Mouse (Mus musculus): ENCODE data around the gene Eml3. TPM values are rescaled to one million over a fixed set of nuclear protein-coding genes. Genes with fewer than 3 reads are reported as not detected.
A peak's percentile ranks its signal among the peaks of the same experiment; 100 is the strongest.

The Eml3 gene
- total RNA-seq, 2 experiments from 2014 or later: 5.7 to 7.6 TPM

DNA sequence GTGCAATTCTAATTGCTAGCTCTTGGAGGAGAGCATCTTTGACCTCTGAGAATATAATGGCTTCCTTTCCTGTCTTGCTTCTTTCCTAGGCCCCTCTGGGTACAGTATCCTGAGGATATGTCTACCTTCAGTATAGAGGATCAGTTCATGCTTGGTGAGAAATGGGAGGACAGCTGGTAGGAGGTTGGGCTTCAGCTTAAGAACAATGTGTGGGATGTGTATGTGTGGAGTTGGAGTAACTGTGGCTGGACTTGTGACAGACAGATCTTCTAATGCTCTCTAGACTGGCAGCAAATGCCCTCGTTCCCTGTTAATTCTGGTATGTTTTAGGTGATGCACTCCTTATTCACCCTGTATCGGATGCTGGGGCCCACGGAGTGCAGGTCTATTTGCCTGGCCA lies 15.1 kb upstream of the Eml3 start:
- DNase-seq: no peak

DNA sequence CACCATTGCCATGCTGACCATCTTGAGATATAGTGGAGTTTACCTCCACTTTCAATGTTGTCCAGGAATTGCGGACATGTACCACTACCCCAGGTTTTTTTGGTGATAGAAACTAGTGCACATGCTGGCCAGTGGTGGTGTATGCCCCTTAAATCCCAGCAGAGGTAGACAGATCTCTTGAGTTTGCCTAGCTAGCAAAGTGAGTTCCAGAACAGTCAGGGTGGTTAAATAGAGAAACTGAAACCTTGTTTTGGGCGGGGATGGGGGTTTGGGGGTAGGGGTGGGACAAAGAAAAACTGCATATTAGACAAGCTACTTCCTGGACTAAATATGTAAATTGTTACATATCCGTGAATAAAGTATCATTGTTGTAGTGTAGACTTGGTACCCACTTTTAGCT lies 10.4 kb upstream of the Eml3 start:
- DNase-seq: no peak

DNA sequence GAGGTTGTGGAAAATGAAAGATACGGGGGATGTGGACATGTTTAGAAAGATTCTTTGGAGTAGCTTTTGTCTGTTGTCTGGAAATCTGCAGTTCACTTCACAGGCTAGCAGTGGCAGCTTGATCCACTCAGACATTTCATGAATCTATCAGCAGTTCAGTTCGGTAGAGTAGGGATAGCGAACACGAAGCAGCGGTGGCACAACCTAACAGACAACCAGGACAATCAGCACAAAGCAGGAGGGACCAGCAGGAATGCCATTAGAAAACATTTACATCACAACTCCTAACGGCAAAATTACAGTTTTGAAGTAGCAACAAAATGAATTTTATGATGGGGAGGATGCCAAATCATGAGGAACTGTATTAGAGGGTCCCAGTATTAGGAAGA lies 9.7 kb upstream of the Eml3 start:
- no peak for DNase-seq

DNA sequence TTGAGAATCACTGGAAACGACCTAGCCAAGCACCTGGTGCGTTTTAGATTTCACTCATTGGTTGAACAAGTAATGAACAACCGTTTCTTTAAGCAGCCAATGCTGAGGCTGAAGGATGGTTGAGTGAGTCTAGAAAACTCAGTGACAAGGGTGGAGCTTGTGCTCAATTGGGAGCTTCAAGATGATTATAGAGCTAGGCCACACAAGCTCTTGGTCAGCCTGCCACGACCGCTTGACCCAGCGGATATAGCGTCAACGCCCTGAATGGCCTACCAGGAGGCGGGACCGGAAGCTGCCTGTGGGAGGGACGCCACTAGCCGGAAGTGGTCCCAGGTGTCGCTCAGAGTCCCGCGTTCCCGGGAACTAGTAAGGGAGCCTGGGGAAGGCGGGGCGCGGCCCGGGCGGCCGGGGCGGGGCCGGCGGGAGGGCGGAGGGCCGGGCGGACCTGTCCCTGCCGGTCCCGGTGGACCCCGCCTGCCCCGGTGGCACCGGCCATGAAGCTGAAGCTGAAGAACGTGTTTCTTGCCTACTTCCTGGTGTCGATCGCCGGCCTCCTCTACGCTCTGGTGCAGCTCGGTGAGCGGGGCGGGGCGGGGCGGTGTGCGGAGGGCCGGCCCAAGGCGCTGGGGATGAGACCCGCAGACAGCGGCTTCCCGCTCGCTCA lies 9.1 kb upstream of the Eml3 start, which contains the start of gene B3gat3:
Gene B3gat3, plus strand, starts transcription at position 302 of the 664 bp plus-strand sequence.
- DNase-seq: peak; percentile 98

DNA sequence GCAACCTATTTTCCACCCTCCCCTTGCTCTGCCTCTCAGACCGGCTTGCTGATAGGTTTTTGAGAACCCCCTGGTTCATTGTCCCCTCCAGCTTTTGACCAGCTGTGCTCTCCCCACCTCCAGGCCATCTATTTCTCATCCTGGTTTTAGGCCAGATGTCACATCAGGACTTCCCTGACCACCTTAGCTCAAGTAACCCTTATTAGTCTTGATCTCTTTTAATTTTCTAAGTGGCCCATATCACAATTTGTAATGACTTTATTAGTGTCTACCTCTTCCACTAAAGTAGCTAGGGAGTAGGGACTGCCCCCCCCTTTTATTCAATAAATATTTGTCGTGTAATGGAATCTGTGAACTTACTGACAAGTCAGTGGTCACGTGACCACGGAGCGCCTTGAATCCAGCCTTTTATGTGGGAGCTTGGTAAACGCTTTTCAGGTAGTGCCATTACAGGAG lies 8.5 kb upstream of the Eml3 start:
- DNase-seq: peak; percentile 31 to 38

DNA sequence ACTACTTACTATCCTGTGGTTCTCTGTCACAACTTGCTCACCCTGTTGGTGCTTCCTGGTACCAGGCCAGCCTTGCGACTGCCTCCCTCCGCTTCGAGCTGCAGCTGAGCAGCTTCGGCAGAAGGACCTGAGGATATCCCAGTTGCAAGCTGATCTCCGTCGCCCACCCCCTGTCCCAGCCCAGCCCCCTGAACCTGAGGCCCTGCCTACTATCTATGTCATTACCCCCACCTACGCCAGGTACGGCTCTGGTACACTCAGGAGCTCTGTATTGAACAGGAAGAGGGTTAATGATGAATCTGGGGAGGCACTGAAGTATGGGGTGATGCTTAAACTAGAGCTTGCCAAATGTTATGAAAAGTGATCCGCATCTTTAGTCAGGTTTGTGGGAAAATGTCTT lies 7.6 kb upstream of the Eml3 start:
- no peak for DNase-seq

DNA sequence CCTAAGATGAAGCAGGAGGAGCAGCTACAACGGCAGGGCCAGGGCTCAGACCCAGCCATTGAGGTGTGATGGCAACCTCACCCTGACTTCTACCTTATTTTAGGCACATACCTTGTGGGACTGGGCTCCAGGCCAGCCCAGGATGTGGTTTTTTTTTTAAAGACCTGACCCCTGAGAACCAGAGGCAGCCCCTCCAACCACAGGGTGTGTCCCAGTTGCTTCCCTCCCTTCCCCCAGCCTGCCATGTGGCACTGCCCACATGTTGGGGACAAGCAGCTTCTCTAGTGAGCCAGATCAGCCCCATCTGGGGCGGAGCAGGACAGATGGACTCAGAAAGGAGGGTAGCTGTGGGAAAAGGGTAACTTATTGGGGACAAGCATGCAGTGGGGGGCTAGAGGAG lies 2.6 kb upstream of the Eml3 start:
- DNase-seq: no peak

DNA sequence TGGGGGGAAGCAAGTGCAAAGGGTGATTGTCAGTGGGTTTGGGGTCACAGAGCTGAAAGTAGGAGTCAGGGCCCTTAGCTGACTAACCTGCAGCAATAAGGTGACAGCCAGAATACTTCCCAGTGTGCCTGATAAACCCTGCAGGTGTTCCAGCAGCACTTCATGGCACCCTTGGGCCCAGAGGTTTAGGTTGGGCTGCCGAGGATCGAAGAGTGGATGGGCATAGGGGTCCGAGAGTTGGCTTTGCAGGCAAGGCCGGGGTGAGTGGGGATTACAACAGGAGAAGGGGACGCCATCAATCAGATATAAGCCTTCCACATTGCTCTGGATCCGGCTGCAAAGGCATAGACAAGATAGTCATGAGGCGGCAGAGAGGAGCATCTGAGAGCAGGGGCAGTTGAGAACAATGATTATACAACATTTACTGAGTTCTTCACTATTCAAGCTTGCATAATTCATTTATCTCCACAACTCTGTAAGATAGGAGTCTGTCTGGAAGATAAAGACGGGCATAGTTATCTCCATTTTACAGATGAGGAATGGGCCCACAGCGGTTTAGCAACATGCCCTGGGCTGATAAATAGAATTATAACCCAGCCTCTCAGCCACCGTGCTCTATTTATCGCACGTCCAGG lies 1.3 kb upstream of the Eml3 start:
- DNase-seq: no peak

DNA sequence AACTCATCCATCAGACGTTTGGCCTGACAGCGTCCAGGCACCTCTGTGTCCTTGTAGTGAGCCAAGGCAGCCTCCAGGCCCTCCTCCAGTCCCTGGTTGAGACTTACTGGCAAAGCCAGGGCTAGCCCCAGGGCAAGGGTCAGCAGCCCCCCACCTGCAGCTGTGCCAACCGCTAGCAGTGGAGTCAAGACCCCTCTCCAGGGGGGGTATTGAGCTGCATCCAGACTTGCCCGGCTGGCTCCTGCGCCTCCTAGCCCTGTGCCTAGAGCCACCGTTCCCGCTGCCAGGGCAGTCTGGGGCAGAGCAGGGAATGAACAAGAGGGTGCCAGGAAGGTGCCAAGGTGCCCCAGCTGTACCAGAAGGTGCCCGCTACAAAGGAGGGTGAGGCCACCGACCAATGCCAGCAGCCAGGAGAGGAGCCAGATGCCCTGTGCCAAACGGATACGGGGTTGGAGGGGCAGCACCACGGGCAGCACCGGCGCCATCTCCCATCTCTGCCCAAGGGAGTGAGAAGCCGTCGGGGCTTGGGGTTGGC lies 596 bp upstream of the Eml3 start:
- no peak for DNase-seq

DNA sequence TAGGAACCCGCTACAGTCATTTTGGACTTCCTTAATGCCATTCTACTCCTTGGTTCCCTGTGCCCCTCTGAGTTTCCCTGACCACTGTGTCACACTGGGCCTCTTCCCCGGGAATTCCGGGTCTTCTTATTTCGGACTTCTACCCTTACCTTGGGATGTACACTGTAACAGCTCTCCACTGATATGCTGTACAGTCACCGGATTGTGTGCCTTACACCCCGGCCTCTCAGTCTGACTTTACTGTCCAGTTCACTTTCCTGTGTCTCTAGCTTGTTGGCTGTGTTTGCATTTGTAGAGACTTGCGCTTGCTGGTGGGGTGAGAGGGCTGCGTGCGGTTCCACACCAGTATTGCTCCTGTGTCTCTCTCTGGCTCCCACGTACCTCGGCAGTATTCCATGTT lies 765 bp downstream of the Eml3 start:
- DNase-seq: no peak

DNA sequence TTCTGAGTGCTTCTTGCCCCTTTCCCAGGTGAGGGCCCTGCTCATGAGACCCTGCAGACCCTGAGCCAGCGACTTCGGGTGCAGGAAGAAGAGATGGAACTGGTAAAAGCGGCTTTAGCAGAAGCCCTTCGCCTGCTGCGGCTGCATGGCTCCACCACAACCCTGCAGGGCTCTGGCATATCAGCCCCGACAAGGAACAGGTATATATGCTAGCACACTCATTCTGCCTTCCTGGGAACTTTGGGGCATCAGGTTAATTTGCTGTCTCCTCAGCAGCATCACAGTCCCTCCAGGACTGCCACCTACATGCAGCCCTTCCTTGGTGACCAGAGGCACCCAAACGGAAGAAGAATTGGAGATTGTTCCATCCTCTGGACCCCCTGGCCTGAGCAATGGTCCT lies 1.4 kb downstream of the Eml3 start:
- DNase-seq: no peak

DNA sequence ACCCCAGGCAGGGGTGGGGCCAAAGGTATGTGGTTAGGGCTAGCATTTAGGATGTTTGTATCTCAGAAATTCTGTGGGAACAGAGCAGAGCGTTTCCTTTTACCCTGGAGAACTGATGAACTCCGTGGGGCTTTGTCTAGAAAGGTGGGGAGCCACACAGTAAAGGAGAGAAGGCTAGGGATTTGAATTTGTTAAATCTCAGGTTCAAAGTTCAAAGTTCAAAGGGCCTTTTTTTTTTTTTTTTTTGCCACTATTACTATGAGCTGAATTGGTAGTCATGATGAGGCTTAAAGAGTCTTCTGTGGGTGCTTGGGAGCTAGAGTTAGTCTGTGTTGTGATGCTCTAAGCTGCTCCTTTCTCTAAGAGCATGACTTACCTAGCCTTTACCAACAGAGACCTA lies 7.4 kb downstream of the Eml3 start:
- no peak for DNase-seq

DNA sequence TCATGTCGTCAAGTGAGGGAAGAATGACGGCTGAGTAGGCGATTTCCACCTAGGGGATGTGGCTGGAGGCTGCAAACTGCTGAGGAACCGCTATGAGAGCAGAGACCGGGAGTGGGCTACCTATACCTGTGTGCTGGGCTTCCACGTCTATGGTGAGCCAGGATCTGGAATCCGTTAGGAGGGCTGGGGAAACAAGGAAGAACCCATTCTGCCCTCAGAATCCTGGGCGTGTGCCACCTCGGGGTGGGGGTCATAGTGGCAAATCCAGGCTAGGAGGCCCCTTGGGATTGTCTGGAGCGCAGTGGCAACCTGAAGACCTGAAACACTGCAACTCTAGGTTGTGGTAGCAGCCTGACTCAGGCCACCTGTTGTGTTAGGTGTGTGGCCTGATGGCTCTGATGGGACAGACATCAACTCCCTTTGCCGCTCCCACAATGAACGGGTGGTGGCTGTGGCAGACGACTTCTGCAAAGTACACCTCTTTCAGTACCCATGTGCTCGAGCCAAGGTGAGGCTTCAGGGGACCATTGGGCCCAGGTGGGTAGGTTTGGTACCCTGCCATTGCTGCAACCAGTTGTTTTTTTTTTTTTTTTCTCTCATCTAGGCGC lies 11.3 kb downstream of the Eml3 start:
- no peak for DNase-seq

DNA sequence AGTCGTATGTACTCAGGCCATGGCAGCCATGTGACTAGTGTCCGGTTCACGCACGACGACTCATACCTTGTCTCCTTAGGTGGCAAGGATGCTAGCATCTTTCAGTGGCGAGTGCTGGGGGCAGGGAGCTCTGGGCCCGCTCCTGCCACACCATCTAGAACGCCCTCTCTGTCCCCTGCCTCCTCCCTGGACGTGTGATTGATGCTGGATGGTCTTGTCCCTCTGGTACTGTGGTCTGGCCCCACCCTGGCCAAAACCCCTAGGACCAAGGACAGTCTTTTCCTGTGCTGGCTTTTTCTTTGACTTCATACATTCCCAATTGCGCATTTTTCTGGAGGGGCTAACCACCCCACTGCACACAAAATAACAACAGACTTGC lies 11.8 kb downstream of the Eml3 start:
- DNase-seq: no peak

DNA sequence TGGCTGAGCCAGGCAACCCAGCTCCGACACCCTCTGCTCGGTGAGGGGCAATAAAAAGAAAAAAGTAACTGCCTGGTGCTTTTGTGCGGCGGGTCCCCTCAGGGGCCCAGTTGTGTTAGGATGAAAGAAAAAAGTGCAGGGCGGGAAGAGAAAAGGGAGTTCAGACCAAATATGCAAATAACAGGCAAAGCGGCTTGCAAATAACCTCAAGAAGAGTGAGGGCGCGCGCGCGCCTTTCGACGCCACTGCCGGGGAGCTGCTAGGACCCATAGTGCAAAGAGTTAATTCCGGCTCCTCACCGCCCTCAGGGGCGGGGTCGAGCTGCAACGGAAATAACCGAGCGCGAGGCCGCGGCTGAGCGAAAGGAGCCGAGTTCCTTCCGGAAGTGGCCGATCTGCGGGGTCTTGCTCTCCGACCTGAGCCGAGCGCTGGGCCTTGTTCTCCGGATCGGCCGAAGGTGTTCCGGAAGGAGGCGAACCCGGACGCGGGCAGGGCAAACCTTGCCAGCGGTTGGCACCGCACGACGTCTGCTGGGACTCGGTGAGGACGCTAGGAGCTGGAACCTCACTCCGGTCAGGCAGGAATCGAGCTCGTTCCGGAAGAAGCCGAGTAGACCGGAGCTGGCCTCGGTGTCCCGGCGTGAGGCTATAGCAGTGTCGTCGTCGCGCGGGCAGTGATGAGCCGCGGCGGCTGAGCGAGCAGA lies 12.3 kb downstream of the Eml3 start, which contains the start of gene Mta2:
Gene Mta2, plus strand, starts transcription at position 361 of the 703 bp plus-strand sequence.
- DNase-seq: peak; percentile 96 to 97

DNA sequence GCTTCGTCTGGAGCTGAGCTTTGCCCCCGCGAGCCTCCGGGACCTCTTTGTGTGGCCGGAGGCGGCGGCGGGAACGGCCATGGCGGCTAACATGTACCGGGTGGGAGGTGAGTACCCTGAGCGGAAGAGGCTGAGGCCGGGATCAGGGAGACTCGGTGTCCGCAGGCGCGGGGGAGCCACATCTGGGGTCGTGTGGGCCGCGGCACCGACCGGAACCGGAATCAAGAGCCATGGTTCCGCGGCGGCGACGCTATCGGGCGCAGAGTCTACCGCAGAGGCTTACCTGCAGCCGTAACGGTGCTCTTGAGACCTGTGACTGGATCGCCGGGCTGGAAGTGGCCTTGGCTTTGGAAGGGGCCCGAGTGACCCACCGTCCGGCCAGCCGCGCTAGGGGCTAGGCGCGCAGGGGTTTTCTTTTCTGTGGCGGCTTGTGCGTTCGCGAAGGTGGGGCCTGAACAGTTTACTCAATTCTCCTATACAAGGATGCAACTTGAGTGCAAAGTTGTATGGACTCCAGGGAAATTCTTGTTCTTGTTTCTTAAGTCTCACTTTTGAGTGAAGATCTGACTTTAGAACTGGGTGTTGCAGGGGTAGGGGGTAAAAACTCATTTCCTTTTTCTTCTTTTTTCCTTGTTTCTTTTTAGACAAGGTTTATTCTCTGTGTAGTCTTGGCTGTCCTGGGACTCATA lies 13.1 kb downstream of the Eml3 start:
- peak in 1 of 2 experiments; percentile 66 for DNase-seq

DNA sequence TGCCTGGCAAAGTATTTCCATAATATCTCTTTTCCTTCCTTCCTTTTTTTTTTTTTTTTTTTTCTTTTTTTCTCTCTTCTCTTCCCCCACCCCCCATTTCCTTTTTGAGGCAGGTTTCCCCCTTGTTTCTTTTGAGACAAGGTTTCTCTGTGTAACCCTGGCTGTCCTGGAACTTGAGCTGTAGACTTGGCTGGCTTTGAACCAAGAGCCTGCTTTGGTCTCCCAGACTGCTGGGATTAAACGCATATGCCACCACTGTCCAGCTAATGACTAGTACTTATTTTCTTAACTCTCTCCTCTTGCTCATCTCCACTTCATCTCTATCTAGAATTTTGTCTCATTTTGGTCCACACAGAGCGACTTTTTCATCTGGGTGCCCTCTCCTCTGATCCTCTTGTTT lies 13.7 kb downstream of the Eml3 start:
- DNase-seq: no peak

DNA sequence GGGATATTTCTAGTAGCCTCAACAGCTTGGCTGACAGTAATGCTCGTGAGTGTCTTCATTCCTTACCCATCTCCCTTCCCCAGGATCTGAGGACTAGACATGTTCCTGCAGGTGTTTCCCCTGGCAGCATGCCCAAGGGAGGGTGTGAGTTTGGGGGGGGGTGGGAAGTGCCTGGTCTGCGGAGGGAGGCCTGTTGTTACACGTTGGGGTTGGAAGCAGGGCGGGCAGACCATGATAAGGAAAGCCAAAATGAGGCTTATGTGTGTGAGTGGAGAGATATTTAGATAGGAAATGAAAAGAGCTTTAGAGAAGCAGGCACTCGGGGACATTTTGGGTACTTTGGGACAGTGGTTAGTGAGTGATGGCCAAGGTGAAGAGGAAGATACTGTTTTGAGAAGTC lies 14.7 kb downstream of the Eml3 start:
- DNase-seq: no peak

DNA sequence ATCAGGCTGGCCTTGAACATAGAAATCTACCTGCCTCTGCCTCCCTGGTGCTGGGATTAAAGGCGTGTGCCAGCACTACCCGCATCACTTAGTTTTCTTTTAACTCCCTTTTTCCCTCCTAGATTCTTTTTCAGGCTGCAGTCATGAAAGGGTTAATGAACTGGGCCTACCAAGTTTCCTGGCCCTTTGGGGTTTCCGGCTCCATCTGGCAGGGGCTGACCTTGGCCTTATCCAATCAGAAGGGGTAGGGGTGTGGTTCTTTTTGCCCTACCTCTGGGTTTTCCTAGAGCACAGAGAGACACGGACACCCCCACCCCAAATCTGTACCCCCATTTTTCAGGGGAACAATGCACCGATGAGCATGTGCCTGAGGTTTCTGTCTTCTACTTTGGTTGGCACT lies 15.4 kb downstream of the Eml3 start:
- peak; percentile 69 for DNase-seq

DNA sequence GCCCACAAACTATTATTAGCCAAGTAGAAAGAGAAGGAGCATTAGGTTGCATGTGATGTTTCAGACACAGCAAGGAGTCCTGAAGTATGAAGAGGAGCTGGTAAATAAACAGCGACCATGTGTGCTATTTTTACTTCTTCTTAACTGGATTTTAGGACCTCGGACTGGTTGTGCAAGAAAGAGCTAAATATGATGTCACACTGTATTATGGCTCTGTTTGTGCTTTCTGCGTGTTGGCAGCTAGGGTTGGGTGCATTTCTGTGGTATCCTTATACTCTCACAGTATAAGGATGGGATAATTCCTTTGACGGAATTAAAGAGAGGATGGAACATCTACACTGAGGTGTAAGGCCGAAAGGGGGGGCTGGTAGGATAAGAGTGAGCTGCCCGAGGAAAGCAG lies 15.9 kb downstream of the Eml3 start:
- no peak for DNase-seq

DNA sequence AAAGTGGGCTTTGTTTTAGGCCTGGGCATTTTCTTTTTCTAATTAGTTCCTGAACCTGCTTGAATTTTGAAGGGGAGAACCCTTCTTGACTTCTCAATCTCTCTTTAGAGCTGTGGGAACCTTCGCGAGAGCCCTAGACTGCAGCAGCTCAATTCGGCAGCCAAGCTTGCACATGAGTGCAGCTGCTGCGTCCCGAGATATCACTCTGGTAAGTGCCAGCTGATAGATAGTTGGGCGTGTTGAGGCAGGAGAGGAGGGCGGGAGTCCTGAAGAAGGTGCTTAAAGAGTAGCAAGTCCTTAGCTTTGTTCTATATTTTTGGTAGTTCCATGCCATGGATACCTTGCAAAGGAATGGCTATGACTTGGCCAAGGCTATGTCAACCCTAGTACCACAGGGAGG lies 17.6 kb downstream of the Eml3 start:
- no peak for DNase-seq

DNA sequence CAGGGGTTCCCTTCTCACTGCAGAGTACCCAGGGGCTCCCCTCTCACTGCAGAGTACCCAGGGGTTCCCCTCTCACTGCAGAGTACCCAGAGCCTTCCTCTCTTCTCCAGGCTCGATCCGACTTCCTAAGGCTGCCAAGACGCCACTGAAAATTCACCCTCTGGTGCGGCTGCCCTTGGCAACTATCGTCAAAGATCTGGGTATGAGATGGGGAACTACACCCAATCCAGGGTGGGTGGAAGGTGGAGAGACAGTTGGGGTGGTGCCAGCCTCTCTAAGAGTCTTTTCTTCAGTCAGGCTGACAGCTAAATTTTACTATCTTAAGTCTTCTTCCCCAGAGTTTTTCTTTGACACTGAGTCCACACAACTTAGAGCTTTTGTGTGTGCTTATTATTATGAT lies 20.8 kb downstream of the Eml3 start:
- DNase-seq: no peak
